Mouse (Mus musculus) thymus, adult 2 months (tissue): ENCODE measurements at regions not wholly inside any gene's neighbourhood (a gene's known extent, or its start where the extent isn't known, plus 50 kb on each side); places are given as distances from the start of the nearest gene placed in this dataset.

ENCODE experiments used
- CTCF ChIP-seq: fragments of 200-500 bp; IDR thresholded peaks from 2 replicates; pipeline ENCODE4 v1.5.1; 2012; ENCODE audit warnings: mild to moderate bottlenecking, control low read depth, low read length, moderate library complexity, borderline replicate concordance; ENCODE audit not compliant: control insufficient read depth, poor library complexity, insufficient read depth; ENCODE audit errors: extremely low read depth
- POLR2A ChIP-seq: fragments of 200-500 bp; IDR thresholded peaks from 2 replicates; pipeline ENCODE4 v1.6.1; 2012; ENCODE audit warnings: mild to moderate bottlenecking, low read length, control low read depth, moderate library complexity; ENCODE audit not compliant: control insufficient read depth, poor library complexity, insufficient read depth; ENCODE audit errors: extremely low read depth

DNA sequence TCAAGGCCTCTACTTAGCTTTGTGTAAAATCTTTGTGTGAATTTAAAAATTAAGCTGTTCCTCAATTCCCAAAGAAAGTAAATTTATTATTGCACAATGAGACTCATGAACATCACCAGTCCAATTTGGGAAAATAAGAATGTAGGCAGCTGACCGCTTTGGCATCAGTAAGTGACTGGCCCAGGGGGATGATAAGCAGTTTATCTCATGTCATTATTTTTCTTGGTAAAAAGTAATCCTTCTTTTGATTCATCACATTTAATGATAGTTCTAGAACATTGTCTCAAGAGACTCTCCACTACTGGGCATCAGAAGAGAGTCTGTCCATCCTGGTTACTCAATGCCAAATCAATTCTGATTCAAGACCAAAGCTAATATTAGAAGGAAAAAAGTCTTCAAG is 203.6 kb downstream of the Ibtk start:
- TF ChIP-seq CTCF (no peak), POLR2A (no peak)
